Mouse (Mus musculus) adrenal gland, postnatal 36 days (tissue): ENCODE results near the gene Gm20795. TPM values are rescaled to one million over a fixed set of nuclear protein-coding genes. Genes with fewer than 3 reads are reported as not detected.
"Not testable (repeated sequence)": the region's sequence is repeated elsewhere in the genome, so short reads cannot be mapped to it uniquely, and the experiment has no call there.

ENCODE experiments used
- DNase-seq, 2 experiments: peaks; one replicate each; pipeline ENCODE4 v3.0.0; 2021; ENCODE audit warnings: mixed read lengths in 1 of 2
- long read RNA-seq, 2 experiments: library from polyadenylated mRNA; stranded (forward); transcript quantifications; one replicate each; pipeline ENCODE4 v2.0.0; 2021; ENCODE audit warnings: borderline sequencing depth in 2 of 2
- total RNA-seq, 2 experiments: library from RNA; stranded (reverse); gene quantifications; 2 replicates each; pipeline ENCODE4 v1.2.3; 2021

The Gm20795 gene
- total RNA-seq: not detected
- long read RNA-seq, experiment 1: 0 reads
- long read RNA-seq, experiment 2: 0 reads

- DNase-seq: not testable (repeated sequence)
Observed at GRCm38 (mm10) chrY:40804614-40805013, at the start of gene Gm20795. Gene Gm20795 (plus strand): TSS chrY:40804914.

- DNase-seq: not testable (repeated sequence)
Observed at GRCm38 (mm10) chrY:40775665-40776064, 29.0 kb upstream of the Gm20795 start, which contains the start of gene Gm21797. Gene Gm21797 (minus strand): TSS chrY:40775765.

Other genes starting within 250 kb of the Gm20795 start
- not detected for gene Gm21852, start 152.9 kb upstream of the Gm20795 start, total RNA-seq
- gene Gm21797, start 29.1 kb upstream of the Gm20795 start, total RNA-seq: not detected